Mouse (Mus musculus): Measurements from ENCODE around the gene Klf2.

DNA sequence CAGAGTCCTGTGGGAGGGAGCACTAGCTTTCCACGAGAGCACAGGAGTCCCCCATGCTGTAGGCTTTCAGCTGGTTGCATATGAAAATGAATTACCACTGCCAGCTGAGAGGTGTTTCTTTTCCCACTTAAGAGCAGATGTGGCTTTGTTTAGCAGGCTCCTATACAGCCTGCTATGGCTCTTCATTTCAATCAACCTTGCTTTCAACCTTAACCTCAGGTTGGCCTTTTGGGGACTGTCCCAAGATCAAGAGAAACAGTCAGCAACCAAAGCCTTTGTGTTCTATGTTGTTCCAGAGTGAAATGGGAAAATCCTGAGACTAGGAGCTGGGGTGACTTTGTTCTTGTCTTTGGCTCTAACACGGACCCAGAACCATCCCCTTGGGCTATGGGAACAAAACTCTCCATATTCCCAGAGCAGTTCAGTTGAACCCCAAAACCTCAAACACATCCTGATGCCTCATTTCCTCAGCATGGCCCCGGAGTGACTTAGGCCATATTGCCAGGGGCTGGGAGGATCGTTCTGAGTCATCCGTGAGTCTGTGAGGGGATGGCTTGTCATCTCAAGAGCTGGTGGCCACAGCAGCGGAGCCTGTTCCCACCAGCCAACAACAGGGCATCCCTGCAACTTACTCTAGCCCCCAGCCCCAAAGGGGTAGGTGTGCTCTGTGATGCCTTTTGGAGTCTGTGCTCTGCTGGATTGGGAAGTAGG lies 12.1 kb downstream of the Klf2 start:
- TF ChIP-seq POLR2A (IDR thresholded peaks at IDR 0.05; ENCODE audit: low read depth, low read length), result no peak
- TF ChIP-seq CTCF (conservative IDR thresholded peaks at IDR 0.05; ENCODE audit: insufficient read depth, insufficient read length, low read depth, low read length), result no peak

All from kidney, adult 2 months (tissue).